Mouse (Mus musculus) liver, embryonic 15.5 days (tissue): ENCODE data around the gene Brd1. TPM values are rescaled to one million over a fixed set of nuclear protein-coding genes. Genes with fewer than 3 reads are reported as not detected.
A peak's percentile ranks its signal among the peaks of the same experiment; 100 is the strongest.
"Not testable (repeated sequence)": the region's sequence is repeated elsewhere in the genome, so short reads cannot be mapped to it uniquely, and the experiment has no call there.

ENCODE experiments used
- ATAC-seq: fragments of 200-750 bp; cut with Nextera tagmentation; 2 replicates; pipeline ENCODE4 v1.8.0; 2017; ENCODE audit warnings: moderate number of reproducible peaks, mild to moderate bottlenecking, moderate library complexity; ENCODE audit not compliant: insufficient read depth
- H3K27ac ChIP-seq: fragments of 300-500 bp; sonication (generic); replicated peaks from 2 replicates; pipeline ENCODE4 v1.5.1; 2015; ENCODE audit warnings: mild to moderate bottlenecking, inconsistent platforms
- H3K27me3 ChIP-seq: fragments of 300-500 bp; sonication (generic); 2 replicates; pipeline ENCODE4 v1.6.1; 2015; ENCODE audit warnings: mild to moderate bottlenecking, inconsistent platforms
- H3K36me3 ChIP-seq: fragments of 300-500 bp; sonication (generic); replicated peaks from 2 replicates; pipeline ENCODE4 v1.6.1; 2015; ENCODE audit warnings: moderate library complexity, mild to moderate bottlenecking, inconsistent platforms
- H3K4me1 ChIP-seq: fragments of 300-500 bp; sonication (generic); replicated peaks from 2 replicates; pipeline ENCODE4 v1.6.1; 2015; ENCODE audit warnings: inconsistent platforms
- H3K4me2 ChIP-seq: fragments of 300-500 bp; sonication (generic); 2 replicates; pipeline ENCODE4 v1.6.1; 2015; ENCODE audit warnings: moderate library complexity, mild to moderate bottlenecking, inconsistent platforms
- H3K4me3 ChIP-seq: fragments of 300-500 bp; sonication (generic); replicated peaks from 2 replicates; pipeline ENCODE4 v1.5.1; 2015; ENCODE audit warnings: mild to moderate bottlenecking, inconsistent platforms
- H3K9ac ChIP-seq: fragments of 300-500 bp; sonication (generic); 2 replicates; pipeline ENCODE4 v1.6.1; 2015; ENCODE audit warnings: moderate library complexity, mild to moderate bottlenecking, inconsistent platforms
- H3K9me3 ChIP-seq: fragments of 300-500 bp; sonication (generic); replicated peaks from 2 replicates; pipeline ENCODE4 v1.6.1; 2016; ENCODE audit warnings: inconsistent platforms
- WGBS: fragments of 180-500 bp; shearing (Covaris S2); methylation state at CpG from one replicate; pipeline ENCODE4 v1.1.7; 2015; ENCODE audit warnings: mixed read lengths; ENCODE audit not compliant: insufficient replicate concordance; 5-methylcytosine and 5-hydroxymethylcytosine counted together
- polyA plus RNA-seq: library from polyadenylated mRNA; unstranded; fragments of >200 nt; fragmentation: Nextera tagmentation; extraction: Ambion mirVana; gene quantifications from 2 replicates; pipeline ENCODE4 v1.2.1, GENCODE M21; 2015

The Brd1 gene
- 5.8 and 6.6 TPM in 2 replicates for polyA plus RNA-seq

DNA sequence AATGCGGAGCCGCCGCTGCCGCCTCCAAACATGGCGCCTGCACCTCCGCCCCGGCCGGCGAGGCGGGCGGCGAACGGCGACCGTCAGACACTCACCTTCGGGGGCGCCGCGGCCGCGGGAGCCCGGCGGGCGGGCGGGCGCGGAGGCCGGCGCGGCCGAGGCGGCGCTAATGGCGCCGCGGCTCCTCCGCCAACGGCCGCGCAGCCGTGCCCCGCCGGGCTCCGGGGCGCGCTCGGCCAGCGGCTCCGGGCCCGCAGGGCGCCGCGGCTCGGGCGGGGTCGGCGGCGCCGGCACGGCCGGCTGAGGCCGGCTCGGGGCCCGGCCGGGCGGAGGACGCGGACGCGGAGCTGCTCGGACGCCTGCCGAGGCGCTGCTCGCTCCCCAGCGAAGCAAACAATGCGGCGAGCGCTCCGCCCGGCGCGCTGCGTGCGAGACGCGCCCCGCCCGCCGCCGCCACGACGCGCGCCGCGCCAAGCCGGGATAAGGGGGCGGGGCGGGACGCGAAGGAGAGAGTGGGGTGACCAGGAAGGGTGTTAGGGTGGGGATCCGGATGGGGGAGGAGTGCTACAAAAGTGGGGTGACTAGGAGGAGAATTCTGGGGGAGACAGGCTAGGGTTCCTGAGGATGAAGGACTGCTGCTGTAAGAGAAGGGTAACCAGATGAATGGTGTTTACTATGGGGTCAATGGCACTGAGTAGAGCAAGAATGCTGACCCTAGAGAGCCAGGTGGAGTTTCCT, at the start of gene Brd1:
TSS of gene Brd1 (minus strand) at position 400 of the 738 bp plus-strand sequence.
- Histone ChIP-seq H3K36me3 (peaks cover 21% of the 10 kb centered on the region), H3K27ac (peak within 1 kb of the TSS; percentile 90), H3K27me3 (no peaks in the 10 kb centered on the region), H3K4me2 (peak within 1 kb of the TSS; percentile 85), H3K4me1 (peaks cover 40% of the 10 kb centered on the region), H3K4me3 (peak within 1 kb of the TSS; percentile 96), H3K9ac (peak within 1 kb of the TSS; percentile 94), H3K9me3 (no peaks in the 10 kb centered on the region)
- peak; percentile 75 for ATAC-seq
- WGBS: under 1% methylated on average over 80 of the region's 103 CpGs

DNA sequence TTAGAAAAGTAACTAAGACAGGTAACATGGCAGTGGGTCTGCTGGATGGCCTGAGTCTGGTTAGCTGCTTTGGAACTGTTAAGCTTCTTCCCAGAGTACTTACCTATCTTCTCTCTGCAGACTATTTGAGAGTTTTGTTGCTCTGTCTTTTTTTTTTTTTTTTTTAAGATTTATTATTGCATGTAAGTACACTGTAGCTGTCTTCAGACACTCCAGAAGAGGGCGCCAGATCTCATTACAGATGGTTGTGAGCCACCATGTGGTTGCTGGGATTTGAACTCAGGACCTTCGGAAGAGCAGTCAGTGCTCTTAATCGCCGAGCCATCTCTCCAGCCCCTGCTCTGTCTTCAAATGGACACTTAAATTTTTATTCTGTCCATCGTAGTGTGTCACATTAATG, 40.6 kb upstream of the Brd1 start:
- peaks cover 38% of the 10 kb centered on the region for H3K36me3 ChIP-seq
- not testable (repeated sequence) for H3K4me1 ChIP-seq, H3K9me3 ChIP-seq, H3K27me3 ChIP-seq, H3K4me2 ChIP-seq, H3K9ac ChIP-seq, ATAC-seq, H3K27ac ChIP-seq, H3K4me3 ChIP-seq
- WGBS: 79% methylated on average over 5 of the region's 5 CpGs

DNA sequence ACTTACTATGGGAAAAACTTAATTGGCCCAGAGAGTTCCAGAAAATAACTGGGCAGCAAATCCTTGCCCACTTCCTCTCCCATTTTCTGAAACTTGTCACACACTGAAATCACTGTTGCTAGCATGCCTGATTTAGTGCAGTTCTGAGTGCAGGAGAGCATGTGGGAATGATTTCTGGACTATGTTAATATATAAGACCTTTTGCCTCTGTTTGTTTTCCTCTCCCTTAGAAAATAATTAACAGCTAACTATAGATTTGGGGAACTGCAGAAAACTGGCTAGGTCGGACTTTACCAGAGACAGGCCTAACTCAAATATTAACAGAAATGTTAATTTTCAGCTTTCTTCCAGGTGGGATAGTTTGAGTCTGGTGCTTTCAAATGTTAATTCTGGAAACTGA, 34.5 kb upstream of the Brd1 start:
- Histone ChIP-seq H3K4me1 (peaks cover 7% of the 10 kb centered on the region; the same call in 1 of the 2 replicates), H3K9me3 (no peaks in the 10 kb centered on the region), H3K27ac (peak overlapping the region; percentile 53), H3K4me2 (no peak overlapping the region), H3K4me3 (no peak overlapping the region), H3K9ac (no peak overlapping the region), H3K36me3 (peaks cover 41% of the 10 kb centered on the region), H3K27me3 (no peaks in the 10 kb centered on the region)
- 54% methylated on average over 1 of the region's 1 CpGs for WGBS
- no peak for ATAC-seq

DNA sequence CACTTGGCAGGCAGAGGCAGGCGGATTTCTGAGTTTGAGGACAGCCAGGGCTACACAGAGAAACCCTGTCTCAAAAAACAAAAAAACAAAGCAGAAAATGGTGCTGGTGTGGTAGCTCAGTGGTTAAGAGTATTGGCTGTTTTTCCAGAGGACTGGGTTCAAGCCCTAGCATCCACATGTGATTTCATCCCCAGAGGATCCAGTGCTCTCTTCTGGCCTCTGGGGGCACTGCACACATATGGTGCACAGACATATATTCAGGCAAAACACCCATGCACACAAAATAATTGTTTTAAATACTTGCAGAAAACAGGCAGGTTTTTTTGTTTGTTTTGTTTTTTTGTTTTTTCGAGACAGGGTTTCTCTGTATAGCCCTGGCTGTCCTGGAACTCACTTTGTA, 32.1 kb upstream of the Brd1 start:
- H3K27me3 ChIP-seq, H3K4me3 ChIP-seq, H3K27ac ChIP-seq, H3K9me3 ChIP-seq, H3K4me2 ChIP-seq, ATAC-seq, H3K9ac ChIP-seq: not testable (repeated sequence)
- H3K4me1 ChIP-seq: peaks cover 22% of the 10 kb centered on the region
- H3K36me3 ChIP-seq: peaks cover 45% of the 10 kb centered on the region
- WGBS: 90% methylated on average over 2 of the region's 2 CpGs

DNA sequence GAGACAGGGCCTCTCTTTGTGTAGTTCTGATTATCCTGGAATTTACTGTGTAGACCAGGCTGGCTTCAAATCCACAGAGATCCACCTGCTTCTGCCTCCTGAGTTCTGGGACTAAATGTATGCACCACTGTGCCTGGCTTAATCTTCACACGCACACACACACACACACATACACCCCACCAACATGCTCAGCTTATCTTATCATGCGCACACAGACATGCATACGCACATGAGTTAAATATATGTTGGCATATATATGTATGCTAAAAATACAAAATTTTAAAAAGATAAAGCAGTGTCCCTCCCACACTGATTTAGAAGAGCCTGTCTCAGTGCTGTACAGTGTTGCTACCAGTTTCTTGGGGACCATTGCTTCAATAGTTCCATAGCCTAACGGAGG, 27.5 kb upstream of the Brd1 start:
- WGBS: 48% methylated on average over 4 of the region's 4 CpGs
- Histone ChIP-seq H3K27me3 (no peaks in the 10 kb centered on the region), H3K4me3 (no peak overlapping the region), H3K9ac (no peak overlapping the region), H3K9me3 (no peaks in the 10 kb centered on the region), H3K4me1 (peaks cover 49% of the 10 kb centered on the region), H3K27ac (peak overlapping the region; percentile 82), H3K4me2 (peak overlapping the region; percentile 29), H3K36me3 (peaks cover 80% of the 10 kb centered on the region)
- ATAC-seq: peak; percentile 98

- H3K36me3 ChIP-seq: peaks cover 74% of the 10 kb centered on the region
- H3K4me2 ChIP-seq: no peak overlapping the region
- no peak overlapping the region for H3K4me3 ChIP-seq
- WGBS: 59% methylated on average over 3 of the region's 3 CpGs
- H3K4me1 ChIP-seq: peaks cover 66% of the 10 kb centered on the region
- peak overlapping the region; percentile 31 for H3K27ac ChIP-seq
- ATAC-seq: no peak
- H3K27me3 ChIP-seq: no peaks in the 10 kb centered on the region
- H3K9ac ChIP-seq: no peak overlapping the region
- no peaks in the 10 kb centered on the region for H3K9me3 ChIP-seq
These were observed 24.0 kb upstream of the Brd1 start for GRCm38 (mm10) chr15:88758061-88758460.

GRCm38 (mm10) chr15:88755761-88756160, 21.7 kb upstream of the Brd1 start:
- no peaks in the 10 kb centered on the region for H3K27me3 ChIP-seq
- H3K9ac ChIP-seq: no peak overlapping the region
- H3K4me3 ChIP-seq: no peak overlapping the region
- peaks cover 57% of the 10 kb centered on the region for H3K36me3 ChIP-seq
- H3K27ac ChIP-seq: no peak overlapping the region
- no peak overlapping the region for H3K4me2 ChIP-seq
- no peaks in the 10 kb centered on the region for H3K9me3 ChIP-seq
- H3K4me1 ChIP-seq: peaks cover 54% of the 10 kb centered on the region
- 96% methylated on average over 18 of the region's 18 CpGs for WGBS
- ATAC-seq: no peak

- no peak for ATAC-seq
- Histone ChIP-seq H3K36me3 (peaks cover 50% of the 10 kb centered on the region), H3K9me3 (no peaks in the 10 kb centered on the region), H3K27ac (no peak overlapping the region), H3K4me3 (no peak overlapping the region), H3K4me2 (no peak overlapping the region), H3K27me3 (no peaks in the 10 kb centered on the region), H3K4me1 (peaks cover 56% of the 10 kb centered on the region), H3K9ac (no peak overlapping the region)
- WGBS: 80% methylated on average over 2 of the region's 2 CpGs
These were observed 20.9 kb upstream of the Brd1 start for GRCm38 (mm10) chr15:88754896-88755295.

- Histone ChIP-seq H3K27me3 (no peaks in the 10 kb centered on the region), H3K4me1 (peaks cover 41% of the 10 kb centered on the region), H3K36me3 (peaks cover 27% of the 10 kb centered on the region), H3K9ac (peak overlapping the region; percentile 90), H3K9me3 (no peaks in the 10 kb centered on the region), H3K27ac (peak overlapping the region; percentile 96), H3K4me3 (peak overlapping the region; percentile 84), H3K4me2 (peak overlapping the region; percentile 93)
- 0% methylated on average over 8 of the region's 8 CpGs for WGBS
- ATAC-seq: no peak
These were observed 18.3 kb upstream of the Brd1 start for GRCm38 (mm10) chr15:88752403-88752733.

DNA sequence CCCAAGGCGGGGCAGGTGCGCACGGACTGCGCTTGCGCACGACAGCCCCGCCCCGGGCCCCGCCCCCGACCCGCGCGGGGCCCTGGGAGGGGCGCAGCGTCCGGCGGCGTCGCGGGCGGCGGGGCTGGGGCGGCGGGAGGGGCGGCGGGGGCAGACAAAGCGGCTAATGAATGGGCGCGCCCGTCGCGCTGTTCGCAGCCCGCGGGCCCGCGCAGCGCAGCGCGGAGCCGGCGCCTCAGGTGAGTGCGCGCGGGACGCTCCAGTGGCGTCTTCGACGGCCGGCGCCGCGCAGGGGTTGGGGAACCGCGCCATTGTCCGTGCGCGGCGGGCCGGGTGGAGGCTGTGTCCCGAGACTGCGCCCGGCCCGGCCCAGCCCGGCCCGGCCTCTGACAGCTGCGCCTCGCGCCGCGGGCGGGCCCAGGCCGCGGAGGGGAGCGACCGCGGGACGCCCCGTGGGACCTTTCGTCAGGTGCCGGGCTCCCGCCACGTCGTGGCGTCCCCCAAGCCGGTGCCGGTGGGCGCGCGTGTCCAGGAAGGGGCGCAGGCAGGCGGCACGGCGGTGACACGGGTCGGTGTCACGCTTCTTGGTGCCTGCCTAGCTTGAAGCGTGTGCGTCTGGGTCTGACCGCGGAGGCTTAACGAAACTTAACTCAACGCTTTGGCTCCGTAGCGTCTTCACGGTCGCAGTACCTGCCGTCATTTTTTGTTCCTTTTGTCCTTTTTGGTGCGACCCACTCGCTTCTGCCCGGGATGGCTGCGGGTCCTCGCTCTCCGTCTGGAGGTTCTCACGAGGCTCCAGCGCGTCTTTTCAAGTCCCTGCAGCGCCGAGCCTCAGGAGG, 17.8 kb upstream of the Brd1 start, which contains the start of gene Zbed4:
TSS of gene Zbed4 (plus strand) at position 97 of the 839 bp plus-strand sequence.
- peak within 1 kb of the TSS; percentile 84 for H3K4me3 ChIP-seq
- under 1% methylated on average over 103 of the region's 119 CpGs for whole genome bisulfite sequencing
- H3K36me3 ChIP-seq: peaks cover 21% of the 10 kb centered on the region
- H3K4me2 ChIP-seq: peak within 1 kb of the TSS; percentile 93
- ATAC-seq: peak; percentile 59
- no peaks in the 10 kb centered on the region for H3K27me3 ChIP-seq
- no peaks in the 10 kb centered on the region for H3K9me3 ChIP-seq
- peak within 1 kb of the TSS; percentile 96 for H3K27ac ChIP-seq
- H3K9ac ChIP-seq: peak within 1 kb of the TSS; percentile 90
- peaks cover 36% of the 10 kb centered on the region for H3K4me1 ChIP-seq
